Mouse (Mus musculus): ENCODE results near the gene Tcf25. TPM values are rescaled to one million over a fixed set of nuclear protein-coding genes. Genes with fewer than 3 reads are reported as not detected.
A peak's percentile ranks its signal among the peaks of the same experiment; 100 is the strongest.

The Tcf25 gene
- polyA plus RNA-seq, 1 experiment from 2014 or later, result 141 TPM

DNA sequence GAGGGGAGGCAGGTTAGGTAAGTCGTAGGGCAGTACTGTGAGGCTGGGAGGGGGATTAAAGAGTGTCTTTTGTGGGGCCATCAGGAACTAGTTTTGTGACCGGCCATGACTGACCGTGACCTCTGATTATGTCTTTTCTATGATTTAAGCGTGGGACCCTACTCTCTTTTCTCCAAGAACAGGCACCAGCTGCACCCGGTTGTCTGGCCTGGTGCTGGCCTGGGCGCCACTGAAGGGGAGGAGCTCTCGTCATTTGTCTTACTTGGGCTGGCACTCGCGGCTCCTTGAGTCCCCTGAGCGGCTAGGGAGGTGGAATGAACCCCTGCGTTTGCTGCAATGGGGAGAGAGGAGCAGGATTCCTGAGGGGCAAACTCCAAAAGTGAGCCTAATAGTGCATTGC is 20.3 kb upstream of the Tcf25 start:
- WGBS, result 52% methylated on average over 11 of the region's 11 CpGs
- DNase-seq (ENCODE audit: low spot score), result no peak
- Histone ChIP-seq H3K4me3 (no peak overlapping the region), H3K9me3 (no peaks in the 10 kb centered on the region), H3K27ac (replicated peaks) (no peak overlapping the region), H3K36me3 (replicated peaks) (peaks cover 8% of the 10 kb centered on the region; the same call in 1 of the 2 replicates), H3K4me1 (peaks cover 33% of the 10 kb centered on the region), H3K27me3 (replicated peaks; ENCODE audit: low read depth, poor library complexity, severe bottlenecking) (0 out of 2 replicates have a peak, but pooled peaks cover 12% of the 10 kb centered on the region)

DNA sequence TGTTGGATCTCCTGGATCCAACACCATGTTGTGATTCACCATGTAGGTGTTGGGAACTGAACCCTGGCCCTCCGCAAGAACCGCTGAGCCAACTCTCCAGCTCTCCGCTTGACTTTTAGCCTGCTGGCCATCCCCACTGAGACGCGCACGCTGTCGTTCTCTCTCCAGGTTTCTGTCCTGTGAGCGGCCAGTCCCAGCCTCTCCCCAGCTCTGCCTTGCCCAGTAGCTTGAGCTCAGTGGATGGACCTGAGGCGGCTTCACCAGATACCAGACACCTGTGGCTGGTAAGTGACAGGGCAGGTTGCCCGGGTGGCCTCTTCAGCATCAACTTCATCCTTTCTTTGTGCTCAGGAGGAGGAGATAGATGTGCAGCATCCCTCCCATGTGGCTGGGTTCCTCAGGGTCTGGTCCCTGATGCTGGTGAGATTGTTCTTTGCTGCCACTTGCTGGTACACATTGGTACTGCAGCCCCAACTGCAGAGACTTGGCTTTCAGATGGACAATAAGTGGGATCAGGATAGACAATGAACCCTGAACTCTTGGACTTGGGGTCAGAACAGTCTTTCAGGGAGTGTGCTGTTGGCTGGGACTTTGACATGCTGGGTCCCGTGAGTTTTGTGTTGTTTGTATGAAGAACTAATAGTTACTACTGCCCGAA is 12.3 kb upstream of the Tcf25 start:
- peak overlapping the region; percentile 17; the same call in 1 of the 2 replicates for H3K4me3 ChIP-seq
- no peaks in the 10 kb centered on the region for H3K9me3 ChIP-seq
- H3K36me3 ChIP-seq (replicated peaks), result peaks cover 22% of the 10 kb centered on the region; the same call in 1 of the 2 replicates
- H3K27me3 ChIP-seq (replicated peaks; ENCODE audit: low read depth, poor library complexity, severe bottlenecking), result no peaks in the 10 kb centered on the region
- DNase-seq (ENCODE audit: low spot score), result peak; percentile 83
- WGBS, result 38% methylated on average over 12 of the region's 12 CpGs
- peaks cover 12% of the 10 kb centered on the region; the same call in 1 of the 2 replicates for H3K4me1 ChIP-seq
- no peak overlapping the region; the same call in 1 of the 2 replicates for H3K27ac ChIP-seq (replicated peaks)

DNA sequence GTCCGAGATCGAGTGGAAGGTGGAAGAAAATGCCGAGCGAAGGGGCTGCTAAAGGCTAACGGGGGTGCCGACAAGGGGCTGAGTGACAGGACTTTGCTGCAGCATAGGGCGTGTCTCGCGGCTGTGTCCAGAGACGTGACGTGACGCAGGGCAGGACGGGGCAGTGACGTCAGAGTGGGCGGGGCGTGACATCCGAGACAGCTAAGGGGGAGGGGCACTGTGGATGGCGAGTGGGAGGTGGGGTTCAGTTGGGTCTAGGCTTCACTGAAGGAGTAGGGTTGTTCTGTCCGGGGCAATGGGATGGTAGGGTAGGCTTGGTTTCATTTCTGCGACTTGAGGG is 656 bp downstream of the Tcf25 start:
- DNase-seq (ENCODE audit: low spot score), result peak; percentile 96
- WGBS, result under 1% methylated on average over 20 of the region's 20 CpGs
- peaks cover 28% of the 10 kb centered on the region for H3K36me3 ChIP-seq (replicated peaks)
- H3K4me1 ChIP-seq, result peaks cover 24% of the 10 kb centered on the region
- H3K27me3 ChIP-seq (replicated peaks; ENCODE audit: low read depth, poor library complexity, severe bottlenecking), result no peaks in the 10 kb centered on the region
- H3K4me3 ChIP-seq, result peak overlapping the region; percentile 72
- peak overlapping the region; percentile 91 for H3K27ac ChIP-seq (replicated peaks)
- H3K9me3 ChIP-seq, result no peaks in the 10 kb centered on the region

DNA sequence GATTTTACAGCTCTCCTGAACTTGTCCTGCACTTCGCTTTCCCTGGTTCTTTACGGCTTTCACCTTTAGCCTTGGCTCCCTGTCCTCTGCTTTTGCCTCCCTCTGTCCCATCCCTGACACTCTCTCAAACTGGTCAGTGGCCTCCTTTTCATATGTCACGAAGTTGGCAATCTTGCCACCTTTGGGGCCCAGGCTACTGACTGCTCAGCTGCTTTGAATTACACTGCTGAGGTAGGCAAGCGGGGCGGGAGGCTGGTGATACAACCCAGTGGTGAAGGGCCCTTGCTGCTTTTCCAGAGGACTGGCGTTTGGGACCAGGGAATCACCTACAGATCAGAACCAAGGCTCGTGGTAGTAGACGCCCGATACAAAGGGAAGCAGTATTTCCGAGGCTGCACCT is 2.1 kb downstream of the Tcf25 start:
- H3K27me3 ChIP-seq (replicated peaks; ENCODE audit: low read depth, poor library complexity, severe bottlenecking), result no peaks in the 10 kb centered on the region
- 89% methylated on average over 10 of the region's 10 CpGs for WGBS
- no peak for DNase-seq (ENCODE audit: low spot score)
- H3K4me3 ChIP-seq, result no peak overlapping the region
- H3K36me3 ChIP-seq (replicated peaks), result peaks cover 33% of the 10 kb centered on the region
- no peak overlapping the region for H3K27ac ChIP-seq (replicated peaks)
- H3K4me1 ChIP-seq, result peaks cover 24% of the 10 kb centered on the region
- H3K9me3 ChIP-seq, result no peaks in the 10 kb centered on the region

DNA sequence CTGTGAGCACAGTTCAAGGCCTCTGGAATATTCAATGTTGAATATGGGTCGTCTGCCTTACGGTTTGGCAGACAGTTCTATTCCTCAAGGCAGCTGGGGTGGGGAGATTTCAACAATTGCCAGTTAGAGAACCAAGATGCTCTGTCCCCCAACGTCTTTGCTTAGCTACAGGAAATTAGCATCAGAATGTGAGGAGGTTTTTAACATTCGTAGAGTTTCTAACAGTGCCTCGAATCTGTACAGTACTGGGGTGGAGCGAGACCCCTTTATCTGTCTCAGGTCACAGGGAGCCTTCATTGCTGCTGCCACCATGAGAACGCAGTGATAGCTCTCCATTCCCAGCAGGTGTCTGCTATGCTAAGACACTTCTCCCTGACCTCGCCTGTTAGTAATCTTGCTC is 2.6 kb downstream of the Tcf25 start:
- Histone ChIP-seq H3K4me3 (no peak overlapping the region), H3K4me1 (peaks cover 24% of the 10 kb centered on the region), H3K9me3 (no peaks in the 10 kb centered on the region), H3K27ac (replicated peaks) (no peak overlapping the region), H3K36me3 (replicated peaks) (peaks cover 37% of the 10 kb centered on the region), H3K27me3 (replicated peaks; ENCODE audit: low read depth, poor library complexity, severe bottlenecking) (no peaks in the 10 kb centered on the region)
- WGBS, result 73% methylated on average over 8 of the region's 8 CpGs
- DNase-seq (ENCODE audit: low spot score), result no peak

DNA sequence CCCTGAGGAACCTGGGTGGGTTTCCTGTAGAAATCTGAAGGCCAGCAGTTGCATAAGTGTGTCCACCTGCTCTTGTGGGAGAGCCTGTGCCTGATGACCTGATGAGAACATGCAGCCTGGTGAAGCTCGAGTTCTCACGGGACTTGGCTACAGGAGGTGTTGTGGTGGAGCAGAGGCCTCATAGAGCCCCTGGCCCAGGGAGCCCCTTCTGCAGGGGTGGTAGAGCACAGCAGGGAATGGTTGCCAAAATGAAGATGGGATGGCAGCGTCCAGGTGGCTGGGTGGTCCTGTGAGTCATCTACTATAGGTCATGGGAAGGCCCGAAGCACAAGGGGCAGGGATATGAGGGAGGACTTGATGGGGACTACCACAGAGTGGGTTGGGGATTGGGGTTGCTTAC is 8.2 kb downstream of the Tcf25 start:
- 92% methylated on average over 4 of the region's 4 CpGs for WGBS
- no peak for DNase-seq (ENCODE audit: low spot score)
- Histone ChIP-seq H3K4me3 (no peak overlapping the region), H3K36me3 (replicated peaks) (peaks cover 78% of the 10 kb centered on the region), H3K4me1 (no peaks in the 10 kb centered on the region), H3K27ac (replicated peaks) (no peak overlapping the region), H3K27me3 (replicated peaks; ENCODE audit: low read depth, poor library complexity, severe bottlenecking) (no peaks in the 10 kb centered on the region), H3K9me3 (no peaks in the 10 kb centered on the region)

DNA sequence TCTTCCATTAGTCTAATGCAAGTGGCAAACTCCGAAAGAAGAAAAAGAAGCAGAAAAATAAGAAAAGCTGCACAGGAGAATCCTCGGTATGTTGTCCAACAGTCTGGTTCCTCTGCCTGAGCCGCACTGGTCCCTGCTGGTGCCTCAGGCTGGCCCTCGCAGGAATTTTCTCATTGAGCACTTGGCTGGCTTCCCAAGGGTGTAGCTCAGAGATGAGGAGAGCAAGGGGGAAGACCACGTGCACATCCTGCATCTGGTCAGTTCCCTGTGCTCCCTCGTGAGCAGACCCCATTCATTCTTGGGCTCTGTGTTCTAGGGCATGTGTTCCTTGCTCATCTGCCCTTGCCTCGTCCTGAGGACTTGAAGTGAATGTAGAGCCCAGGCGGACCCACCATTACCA is 9.0 kb downstream of the Tcf25 start:
- Histone ChIP-seq H3K27me3 (replicated peaks; ENCODE audit: low read depth, poor library complexity, severe bottlenecking) (no peaks in the 10 kb centered on the region), H3K27ac (replicated peaks) (no peak overlapping the region), H3K4me3 (no peak overlapping the region), H3K4me1 (no peaks in the 10 kb centered on the region), H3K36me3 (replicated peaks) (peaks cover 80% of the 10 kb centered on the region), H3K9me3 (no peaks in the 10 kb centered on the region)
- DNase-seq (ENCODE audit: low spot score), result no peak
- 90% methylated on average over 8 of the region's 8 CpGs for WGBS

DNA sequence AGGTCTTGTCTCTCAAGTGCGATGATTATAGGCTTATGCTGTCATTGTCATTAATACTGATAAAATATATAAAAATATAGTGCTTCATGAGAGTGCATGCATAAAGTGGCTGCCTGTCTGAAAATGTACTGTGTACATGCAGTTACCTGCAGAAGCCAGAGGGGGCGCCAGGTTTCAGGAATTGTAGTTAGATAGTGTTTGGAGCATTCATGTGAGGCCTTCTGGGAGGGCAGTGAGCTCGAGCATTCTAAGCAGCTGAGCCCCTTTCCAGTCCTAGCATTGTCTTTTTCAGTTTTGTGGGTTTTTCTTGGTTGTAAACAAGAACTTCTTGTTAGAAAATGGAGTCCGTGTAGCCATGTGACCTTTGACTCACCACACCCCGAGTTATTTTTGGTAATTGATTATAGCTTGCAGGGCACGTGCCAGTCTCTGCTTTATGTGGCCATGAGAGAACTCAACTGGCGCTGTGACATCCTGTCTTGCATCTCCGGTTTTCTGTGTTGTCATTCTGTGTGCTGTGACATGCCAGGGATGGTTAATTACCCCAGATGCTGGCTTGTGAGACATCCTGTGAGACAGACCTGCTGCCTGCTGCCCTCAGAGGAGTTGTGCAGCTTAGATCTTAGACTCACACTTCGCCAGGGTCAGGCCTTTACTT is 11.5 kb downstream of the Tcf25 start:
- Histone ChIP-seq H3K4me1 (no peaks in the 10 kb centered on the region), H3K27me3 (replicated peaks; ENCODE audit: low read depth, poor library complexity, severe bottlenecking) (no peaks in the 10 kb centered on the region), H3K9me3 (no peaks in the 10 kb centered on the region), H3K4me3 (no peak overlapping the region), H3K36me3 (replicated peaks) (peaks cover 94% of the 10 kb centered on the region), H3K27ac (replicated peaks) (no peak overlapping the region)
- peak; percentile 40 for DNase-seq (ENCODE audit: low spot score)
- 75% methylated on average over 9 of the region's 9 CpGs for WGBS

DNA sequence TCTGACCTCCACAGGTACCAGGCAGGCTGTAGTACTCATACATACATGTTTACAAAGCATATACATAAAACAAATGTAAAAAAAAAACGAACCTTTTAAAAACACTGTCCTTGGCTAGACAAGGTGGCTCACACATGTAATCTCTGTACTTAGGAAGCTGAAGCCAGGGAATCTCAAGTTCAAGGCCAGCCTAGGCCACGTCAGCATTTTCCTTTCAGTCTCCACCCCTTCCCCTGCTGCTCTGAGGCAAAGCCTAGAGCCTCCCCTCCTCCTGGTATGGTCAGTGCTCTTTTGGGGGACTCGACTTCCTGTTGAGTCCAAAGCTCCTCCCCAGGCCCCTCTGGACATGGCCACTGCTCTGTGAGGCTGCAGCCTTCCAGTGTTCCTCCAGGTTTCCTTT is 13.5 kb downstream of the Tcf25 start:
- H3K4me3 ChIP-seq, result no peak overlapping the region
- H3K9me3 ChIP-seq, result no peaks in the 10 kb centered on the region
- no peaks in the 10 kb centered on the region for H3K4me1 ChIP-seq
- DNase-seq (ENCODE audit: low spot score), result no peak
- no peaks in the 10 kb centered on the region for H3K27me3 ChIP-seq (replicated peaks; ENCODE audit: low read depth, poor library complexity, severe bottlenecking)
- H3K36me3 ChIP-seq (replicated peaks), result peaks cover 100% of the 10 kb centered on the region
- WGBS, result 73% methylated on average over 3 of the region's 3 CpGs
- H3K27ac ChIP-seq (replicated peaks), result no peak overlapping the region

DNA sequence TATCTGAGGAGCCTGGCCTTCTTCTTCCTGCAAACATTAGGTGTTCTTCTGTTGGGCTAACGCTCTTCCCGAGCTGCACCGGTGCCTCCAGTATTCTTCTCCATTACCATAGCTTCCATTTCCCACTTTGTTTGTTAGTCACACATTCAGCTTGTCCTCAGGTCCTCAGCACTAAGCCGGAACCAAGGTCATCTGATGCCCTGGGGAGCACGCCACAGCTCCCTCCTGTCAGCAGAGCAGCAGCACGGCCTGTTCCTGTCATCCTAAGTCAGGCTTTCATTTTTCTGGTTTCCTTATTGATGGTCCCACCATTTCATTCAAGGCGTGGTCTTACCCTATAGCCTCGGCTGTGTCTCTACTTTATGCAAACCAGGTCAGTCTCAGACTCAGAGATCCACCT is 14.2 kb downstream of the Tcf25 start:
- 89% methylated on average over 8 of the region's 8 CpGs for WGBS
- Histone ChIP-seq H3K9me3 (no peaks in the 10 kb centered on the region), H3K27me3 (replicated peaks; ENCODE audit: low read depth, poor library complexity, severe bottlenecking) (no peaks in the 10 kb centered on the region), H3K4me3 (no peak overlapping the region), H3K36me3 (replicated peaks) (peaks cover 100% of the 10 kb centered on the region), H3K4me1 (no peaks in the 10 kb centered on the region), H3K27ac (replicated peaks) (no peak overlapping the region)
- no peak for DNase-seq (ENCODE audit: low spot score)

DNA sequence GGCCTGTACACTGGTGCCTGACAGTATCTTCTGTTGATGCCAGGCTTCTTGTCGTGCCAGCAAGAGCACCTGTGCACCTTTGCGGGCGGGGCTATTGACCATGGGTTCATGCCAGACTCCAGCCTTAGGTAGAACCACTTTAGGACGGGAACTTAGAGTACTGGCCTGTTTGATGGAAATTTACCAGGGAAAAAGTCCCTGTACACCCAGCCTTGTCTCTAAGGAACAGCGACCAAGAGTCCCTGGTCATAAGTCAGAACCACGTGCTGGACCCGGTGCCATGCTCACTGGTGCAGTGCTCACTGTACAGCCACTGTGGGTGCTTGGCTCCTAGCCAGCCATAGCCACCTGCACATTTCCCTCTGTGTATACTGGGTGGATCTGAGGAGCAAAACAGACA is 15.5 kb downstream of the Tcf25 start:
- Histone ChIP-seq H3K36me3 (replicated peaks) (peaks cover 100% of the 10 kb centered on the region), H3K4me1 (no peaks in the 10 kb centered on the region), H3K9me3 (no peaks in the 10 kb centered on the region), H3K4me3 (no peak overlapping the region), H3K27ac (replicated peaks) (no peak overlapping the region), H3K27me3 (replicated peaks; ENCODE audit: low read depth, poor library complexity, severe bottlenecking) (no peaks in the 10 kb centered on the region)
- WGBS, result 94% methylated on average over 7 of the region's 7 CpGs
- DNase-seq (ENCODE audit: low spot score), result no peak

DNA sequence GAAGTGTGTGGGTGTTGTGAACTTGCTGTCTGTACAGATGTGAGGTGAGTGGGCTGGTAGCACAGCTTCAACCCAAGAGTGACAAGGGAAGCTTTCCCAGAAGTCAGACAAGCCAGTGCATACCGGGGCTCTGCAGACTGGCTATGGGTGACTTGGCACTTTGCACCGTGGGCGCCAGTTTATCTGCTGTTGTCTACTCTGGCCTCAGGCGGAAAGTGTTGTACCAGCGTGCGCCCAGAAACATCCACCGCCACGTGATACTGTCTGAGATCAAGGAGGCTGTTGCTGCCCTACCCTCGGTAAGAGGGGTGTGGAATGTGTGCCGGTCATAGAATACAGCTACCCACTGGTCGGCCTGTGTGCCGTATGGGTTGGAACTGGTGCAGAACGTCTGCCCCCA is 24.8 kb downstream of the Tcf25 start:
- no peaks in the 10 kb centered on the region for H3K4me1 ChIP-seq
- H3K27me3 ChIP-seq (replicated peaks; ENCODE audit: low read depth, poor library complexity, severe bottlenecking), result no peaks in the 10 kb centered on the region
- 93% methylated on average over 13 of the region's 13 CpGs for WGBS
- H3K27ac ChIP-seq (replicated peaks), result no peak overlapping the region
- H3K9me3 ChIP-seq, result no peaks in the 10 kb centered on the region
- H3K36me3 ChIP-seq (replicated peaks), result peaks cover 100% of the 10 kb centered on the region
- no peak overlapping the region for H3K4me3 ChIP-seq
- no peak for DNase-seq (ENCODE audit: low spot score)

DNA sequence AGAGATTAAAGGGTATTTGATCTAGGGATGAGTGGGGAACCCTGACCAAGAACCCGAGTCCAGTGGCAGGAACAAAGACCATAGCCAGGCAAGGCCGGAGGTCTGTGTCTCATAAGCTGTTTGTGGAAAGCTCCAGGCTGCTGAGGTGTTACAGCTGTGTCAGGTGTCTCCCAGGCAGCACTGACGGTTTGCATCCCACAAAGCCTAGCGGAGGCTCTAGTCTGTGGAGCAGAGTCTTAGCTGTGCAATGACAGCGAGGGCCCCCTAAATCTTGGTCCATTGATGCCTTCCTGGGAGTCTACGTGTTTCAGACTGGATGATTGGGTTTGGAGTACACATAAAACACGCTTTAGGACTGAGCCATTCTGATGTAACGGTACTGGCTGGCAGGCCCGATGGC is 28.4 kb downstream of the Tcf25 start:
- DNase-seq (ENCODE audit: low spot score), result no peak
- Histone ChIP-seq H3K36me3 (replicated peaks) (peaks cover 67% of the 10 kb centered on the region), H3K4me1 (peaks cover 10% of the 10 kb centered on the region; the same call in 1 of the 2 replicates), H3K27ac (replicated peaks) (no peak overlapping the region), H3K9me3 (no peaks in the 10 kb centered on the region), H3K4me3 (no peak overlapping the region), H3K27me3 (replicated peaks; ENCODE audit: low read depth, poor library complexity, severe bottlenecking) (no peaks in the 10 kb centered on the region)
- 91% methylated on average over 9 of the region's 9 CpGs for WGBS
